Mouse (Mus musculus) spleen, adult 2 months (tissue): ENCODE data around the gene Tubb4b.

Source experiments
- CTCF ChIP-seq: fragments of 200-500 bp; IDR thresholded peaks from 2 replicates; pipeline ENCODE4 v1.5.1; 2011; ENCODE audit warnings: mild to moderate bottlenecking, inconsistent platforms; ENCODE audit not compliant: insufficient read depth, insufficient read length, insufficient replicate concordance; ENCODE audit errors: extremely low read depth
- POLR2A ChIP-seq: fragments of 200-500 bp; IDR thresholded peaks from 2 replicates; pipeline ENCODE4 v1.6.1; 2011; ENCODE audit warnings: low read depth, low read length, inconsistent platforms

DNA sequence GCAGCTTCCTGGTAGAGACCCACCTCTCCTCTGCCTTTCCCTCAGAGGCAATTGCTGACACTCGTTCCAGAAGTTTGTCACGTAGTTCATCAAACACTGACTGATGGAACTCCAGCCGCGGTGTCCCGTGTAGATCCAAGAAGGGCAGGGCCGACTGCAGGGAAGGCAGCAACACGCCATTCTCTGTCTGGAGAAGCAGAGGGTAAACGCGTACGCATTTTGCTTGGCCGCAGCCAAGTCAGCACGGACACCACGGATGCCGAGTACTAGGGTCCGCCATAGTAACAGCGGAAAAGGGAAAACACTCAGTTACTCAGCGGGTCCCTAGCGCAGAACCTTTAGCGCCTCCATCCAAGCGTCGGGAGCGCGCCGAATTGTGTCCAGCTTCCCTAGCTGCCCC, 13.8 kb downstream of the Tubb4b start:
- TF ChIP-seq CTCF: no peak
- no peak for TF ChIP-seq POLR2A
